Mouse (Mus musculus): ENCODE results near the gene Gm21188. TPM values are rescaled to one million over a fixed set of nuclear protein-coding genes. Genes with fewer than 3 reads are reported as not detected.

Gene Gm21188
- polyA plus RNA-seq (2015; fragmentation: Nextera tagmentation; extraction: Ambion mirVana): 0.17 and 0.54 TPM in 2 replicates

GRCm38 (mm10) chr13:120052085-120052484 lies at the start of gene Gm21188:
Gene Gm21188 (minus strand): TSS chr13:120052194.

GRCm38 (mm10) chr13:120026911-120027310 lies 25.1 kb downstream of the Gm21188 start, which contains the start of gene Gm36079:
Gene Gm36079 (minus strand): TSS chr13:120027011.

Other genes with a start within 250 kb of the Gm21188 start
- not detected in 2 replicates for gene AF067063, start 222.0 kb downstream of the Gm21188 start, polyA plus RNA-seq (2015; fragmentation: Nextera tagmentation; extraction: Ambion mirVana)
- not detected in 2 replicates for gene D13Ertd608e, start 216.2 kb downstream of the Gm21188 start, polyA plus RNA-seq (2015; fragmentation: Nextera tagmentation; extraction: Ambion mirVana)
- gene Tcstv1, start 157.4 kb downstream of the Gm21188 start, polyA plus RNA-seq (2015; fragmentation: Nextera tagmentation; extraction: Ambion mirVana): not detected in 2 replicates
- gene Gm21761, start 122.9 kb downstream of the Gm21188 start, polyA plus RNA-seq (2015; fragmentation: Nextera tagmentation; extraction: Ambion mirVana): not detected in 2 replicates
- gene B020031M17Rik, start 101.4 kb downstream of the Gm21188 start, polyA plus RNA-seq (2015; fragmentation: Nextera tagmentation; extraction: Ambion mirVana): not detected in 2 replicates
- not detected in 2 replicates for gene Gm36079, start 25.2 kb downstream of the Gm21188 start, polyA plus RNA-seq (2015; fragmentation: Nextera tagmentation; extraction: Ambion mirVana)
- gene Gm20767, start 88.1 kb upstream of the Gm21188 start, polyA plus RNA-seq (2015; fragmentation: Nextera tagmentation; extraction: Ambion mirVana): not detected in 2 replicates
- gene Gm21818, start 120.2 kb upstream of the Gm21188 start, polyA plus RNA-seq (2015; fragmentation: Nextera tagmentation; extraction: Ambion mirVana): not detected in 2 replicates
- gene Gm21762, start 163.8 kb upstream of the Gm21188 start, polyA plus RNA-seq (2015; fragmentation: Nextera tagmentation; extraction: Ambion mirVana): not detected in 2 replicates
- not detected in 2 replicates for gene Gm21731, start 186.9 kb upstream of the Gm21188 start, polyA plus RNA-seq (2015; fragmentation: Nextera tagmentation; extraction: Ambion mirVana)
- gene AF067061, start 210.9 kb upstream of the Gm21188 start, polyA plus RNA-seq (2015; fragmentation: Nextera tagmentation; extraction: Ambion mirVana): not detected in 2 replicates
- gene BC147527, start 248.2 kb upstream of the Gm21188 start, polyA plus RNA-seq (2015; fragmentation: Nextera tagmentation; extraction: Ambion mirVana): 0.29 TPM in 1 of 2 replicates, not detected in the other

Measured in urinary bladder, postnatal 0 days (tissue).